Mouse (Mus musculus) adrenal gland, postnatal 36 days (tissue): ENCODE data around the gene Vapb. TPM values are rescaled to one million over a fixed set of nuclear protein-coding genes. Genes with fewer than 3 reads are reported as not detected.

Experiments used
- DNase-seq, 2 experiments: peaks; one replicate each; pipeline ENCODE4 v3.0.0; 2021; ENCODE audit warnings: mixed read lengths in 1 of 2
- total RNA-seq, 2 experiments: library from RNA; stranded (reverse); gene quantifications; 2 replicates each; pipeline ENCODE4 v1.2.3; 2021

Gene Vapb
- total RNA-seq, 2 experiments from 2014 or later: 177 to 196 TPM

GRCm38 (mm10) chr2:173734426-173734825 is 2.9 kb upstream of the Vapb start:
- no peak for DNase-seq

GRCm38 (mm10) chr2:173738232-173738631 is 921 bp downstream of the Vapb start:
- no peak for DNase-seq

- DNase-seq: no peak
Measured at GRCm38 (mm10) chr2:173739107-173739506, 1.8 kb downstream of the Vapb start.

- no peak for DNase-seq
Measured at GRCm38 (mm10) chr2:173742090-173742489, 4.8 kb downstream of the Vapb start.

GRCm38 (mm10) chr2:173742744-173743143 is 5.4 kb downstream of the Vapb start:
- peak; percentile 41 to 45 for DNase-seq

- DNase-seq: no peak
Measured at GRCm38 (mm10) chr2:173744070-173744815, 6.9 kb downstream of the Vapb start.

- DNase-seq: no peak
Measured at GRCm38 (mm10) chr2:173748961-173749659, 11.8 kb downstream of the Vapb start.

- DNase-seq: no peak
Measured at GRCm38 (mm10) chr2:173755433-173756144, 18.3 kb downstream of the Vapb start.

GRCm38 (mm10) chr2:173757624-173758155 is 20.4 kb downstream of the Vapb start:
- DNase-seq: no peak

- no peak for DNase-seq
Measured at GRCm38 (mm10) chr2:173760607-173761006, 23.3 kb downstream of the Vapb start.

GRCm38 (mm10) chr2:173764629-173765028 is 27.3 kb downstream of the Vapb start:
- no peak for DNase-seq

GRCm38 (mm10) chr2:173767959-173768595 is 30.8 kb downstream of the Vapb start:
- no peak for DNase-seq

- no peak for DNase-seq
Measured at GRCm38 (mm10) chr2:173769183-173769582, 31.9 kb downstream of the Vapb start.

GRCm38 (mm10) chr2:173770620-173771019 is 33.3 kb downstream of the Vapb start:
- DNase-seq: no peak

- no peak for DNase-seq
Measured at GRCm38 (mm10) chr2:173771706-173772105, 34.4 kb downstream of the Vapb start.

- DNase-seq: no peak
Measured at GRCm38 (mm10) chr2:173775556-173775955, 38.2 kb downstream of the Vapb start.

GRCm38 (mm10) chr2:173776108-173776507 is 38.8 kb downstream of the Vapb start:
- no peak for DNase-seq

- no peak for DNase-seq
Measured at GRCm38 (mm10) chr2:173780931-173781330, 43.6 kb downstream of the Vapb start.

GRCm38 (mm10) chr2:173784366-173784765 is 47.1 kb downstream of the Vapb start:
- no peak for DNase-seq

- DNase-seq: no peak
Measured at GRCm38 (mm10) chr2:173784884-173785283, 47.6 kb downstream of the Vapb start.

- DNase-seq: peak; percentile 89 to 91
Measured at GRCm38 (mm10) chr2:173789945-173790804, 52.9 kb downstream of the Vapb start.
